In genomic region chr8:48293797-48294196, GRCm38 (mm10) we compare ENCODE assay signal across 28 mouse cellular contexts.
"Had no signal": no experiment of that assay in that cellular context is flagged by ENCODE, and none has a peak within 500 bp of the region (broad histone marks: within the 10 kb centered on the region; RNA-seq: fewer than 3 reads in every experiment).

No protein-coding gene starts in this region.

- H3K4me2 ChIP-seq: limb, embryonic 12.5 days; limb, embryonic 13.5 days; limb, embryonic 15.5 days; liver, embryonic 11.5 days; liver, embryonic 12.5 days; liver, embryonic 13.5 days; liver, embryonic 15.5 days; lung, embryonic 14.5 days; lung, embryonic 15.5 days; midbrain, embryonic 11.5 days; midbrain, embryonic 12.5 days; midbrain, embryonic 13.5 days; midbrain, embryonic 15.5 days; neural tube, embryonic 12.5 days had no signal

- H3K27me3 ChIP-seq: limb, embryonic 15.5 days; liver, embryonic 12.5 days; liver, embryonic 13.5 days; liver, embryonic 15.5 days; lung, embryonic 15.5 days; megakaryocyte, embryonic 14.5 days; midbrain, embryonic 12.5 days; midbrain, embryonic 13.5 days; midbrain, embryonic 15.5 days had no signal

- DNase-seq: left cerebral cortex, postnatal 4 days; liver; liver, embryonic 13.5 days; liver, postnatal 0 days; lung, adult 18-20 months; lung, adult 2 months; lung, embryonic 14.5 days; lung, postnatal 10 days; lung, postnatal 14 days; lung, postnatal 36 days; lung, postnatal 4 days; midbrain, embryonic 14.5 days had no signal

- H3K4me3 ChIP-seq: left cerebral cortex, adult 2 months; limb, embryonic 10.5 days; limb, embryonic 12.5 days; limb, embryonic 13.5 days; limb, embryonic 15.5 days; liver, embryonic 12.5 days; liver, embryonic 13.5 days; liver, embryonic 15.5 days; lung, embryonic 15.5 days; megakaryocyte, embryonic 14.5 days; midbrain, embryonic 10.5 days; midbrain, embryonic 12.5 days; midbrain, embryonic 13.5 days; midbrain, embryonic 15.5 days; neural tube, embryonic 12.5 days had no signal

- H3K36me3 ChIP-seq: liver, embryonic 13.5 days; lung, embryonic 15.5 days had no signal
